Mouse (Mus musculus): ENCODE measurements around the gene Ttc7. TPM values are rescaled to one million over a fixed set of nuclear protein-coding genes. Genes with fewer than 3 reads are reported as not detected.

Gene Ttc7
- total and polyA plus RNA-seq, 3 experiments, result 22.8 to 42.4 TPM; not detected in 1

- Histone ChIP-seq H3K27ac (ENCODE audit: control insufficient read depth, low read depth, low read length) (no peak overlapping the region), H3K36me3 (ENCODE audit: control insufficient read depth in 1 of 2, insufficient read depth in 2 of 2, low read length in 2 of 2) (peaks cover 2 to 3% of the 10 kb centered on the region in 2 experiments)
- TF ChIP-seq SMC3 (IDR thresholded peaks at IDR 0.05; ENCODE audit: low read depth, low read length) (no peak), RCOR1 (IDR thresholded peaks at IDR 0.05; ENCODE audit: low read depth, low read length) (no peak), MAX (IDR thresholded peaks at IDR 0.05; ENCODE audit: low read length) (no peak), GABPA (IDR thresholded peaks at IDR 0.05; ENCODE audit: low read depth, low read length) (no peak), ZC3H11A (IDR thresholded peaks at IDR 0.05; ENCODE audit: low read depth, low read length) (no peak), ELF1 (IDR thresholded peaks at IDR 0.05; ENCODE audit: low read depth, low read length) (no peak), CHD2 (IDR thresholded peaks at IDR 0.05; ENCODE audit: low read length) (no peak), NELFE (IDR thresholded peaks at IDR 0.05; ENCODE audit: low read depth, low read length) (no peak), NRF1 (IDR thresholded peaks at IDR 0.05; ENCODE audit: insufficient read depth, low read depth, low read length, poor library complexity, severe bottlenecking) (no peak), EP300 (IDR thresholded peaks at IDR 0.05; ENCODE audit: low read depth in 1 of 2, low read length in 2 of 2) (no peak), ZNF384 (IDR thresholded peaks at IDR 0.05; ENCODE audit: low read depth, low read length) (no peak), E2F4 (IDR thresholded peaks at IDR 0.05; ENCODE audit: borderline replicate concordance, low read depth, low read length) (no peak), USF2 (IDR thresholded peaks at IDR 0.05; ENCODE audit: borderline replicate concordance in 1 of 2, insufficient read depth in 1 of 2, low read depth in 1 of 2, low read length in 2 of 2) (no peak), TBP (IDR thresholded peaks at IDR 0.05; ENCODE audit: low read depth, low read length) (no peak), CHD1 (IDR thresholded peaks at IDR 0.05; ENCODE audit: low read depth, low read length) (no peak), POLR2A (IDR thresholded peaks at IDR 0.05; ENCODE audit: control insufficient read depth in 1 of 2, insufficient read depth in 1 of 2, low read depth in 1 of 2, low read length in 2 of 2, poor library complexity in 1 of 2) (no peak), POLR2AphosphoS5 (IDR thresholded peaks at IDR 0.05; ENCODE audit: borderline replicate concordance, low read depth, low read length) (no peak), POLR2AphosphoS2 (IDR thresholded peaks at IDR 0.05; ENCODE audit: low read length) (no peak)
Observed at GRCm38 (mm10) chr17:87317947-87318346, 35.3 kb downstream of the Ttc7 start.

GRCm38 (mm10) chr17:87321673-87322072, 39.0 kb downstream of the Ttc7 start:
- Histone ChIP-seq H3K9me3 (replicated peaks; ENCODE audit: insufficient read depth, low read length) (no peaks in the 10 kb centered on the region), H3K79me2 (ENCODE audit: control insufficient read depth, insufficient read depth, low read length, poor library complexity) (no peaks in the 10 kb centered on the region), H3K27me3 (ENCODE audit: control insufficient read depth in 1 of 2, insufficient read depth in 2 of 2, low read length in 2 of 2) (no peaks in the 10 kb centered on the region), H3K4me1 (ENCODE audit: control insufficient read depth in 1 of 2, insufficient read depth in 2 of 2, low read length in 2 of 2) (peaks cover 0 to 5% of the 10 kb centered on the region in 2 experiments; a peak in 2 of 4 replicates), H3K9ac (ENCODE audit: control insufficient read depth, low read depth, low read length, poor library complexity, severe bottlenecking) (no peak overlapping the region), H3K36me3 (ENCODE audit: control insufficient read depth in 1 of 2, insufficient read depth in 2 of 2, low read length in 2 of 2) (peaks cover 2 to 3% of the 10 kb centered on the region in 2 experiments), H3K27ac (ENCODE audit: control insufficient read depth, low read depth, low read length) (no peak overlapping the region), H3K4me3 (ENCODE audit: control insufficient read depth in 1 of 2, insufficient read depth in 1 of 2, low read depth in 2 of 2, low read length in 2 of 2) (no peak overlapping the region)
- peak; percentile 83 for DNase-seq (ENCODE audit: low read depth, low spot score)
- TF ChIP-seq ZNF384 (IDR thresholded peaks at IDR 0.05; ENCODE audit: low read depth, low read length) (no peak), KAT2A (conservative IDR thresholded peaks at IDR 0.05; ENCODE audit: low read depth, low read length) (no peak), TAL1 (IDR thresholded peaks at IDR 0.05; ENCODE audit: low read length) (no peak), CHD1 (IDR thresholded peaks at IDR 0.05; ENCODE audit: low read depth, low read length) (no peak), POLR2A (IDR thresholded peaks at IDR 0.05; ENCODE audit: control insufficient read depth in 1 of 2, insufficient read depth in 1 of 2, low read depth in 1 of 2, low read length in 2 of 2, poor library complexity in 1 of 2) (no peak), NELFE (IDR thresholded peaks at IDR 0.05; ENCODE audit: low read depth, low read length) (no peak), MAFK (IDR thresholded peaks at IDR 0.05; ENCODE audit: borderline replicate concordance, low read depth, low read length) (no peak), JUND (IDR thresholded peaks at IDR 0.05; ENCODE audit: low read depth, low read length) (peak; percentile 61; the same call in 1 of the 2 replicates), POLR2AphosphoS5 (IDR thresholded peaks at IDR 0.05; ENCODE audit: borderline replicate concordance, low read depth, low read length) (no peak), TCF12 (IDR thresholded peaks at IDR 0.05; ENCODE audit: low read depth, low read length) (no peak), SIN3A (IDR thresholded peaks at IDR 0.05; ENCODE audit: low read length) (0 out of 2 replicates have a peak, but pooled peaks have one; percentile 35), TBP (IDR thresholded peaks at IDR 0.05; ENCODE audit: low read depth, low read length) (no peak; the same call in 1 of the 2 replicates), EP300 (IDR thresholded peaks at IDR 0.05; ENCODE audit: low read depth in 1 of 2, low read length in 2 of 2) (peak in 1 of 2 experiments; percentile 22; a peak in 2 of 4 replicates), ZMIZ1 (IDR thresholded peaks at IDR 0.05; ENCODE audit: low read depth, low read length) (no peak), SMC3 (IDR thresholded peaks at IDR 0.05; ENCODE audit: low read depth, low read length) (peak; percentile 100), NRF1 (IDR thresholded peaks at IDR 0.05; ENCODE audit: insufficient read depth, low read depth, low read length, poor library complexity, severe bottlenecking) (no peak), HCFC1 (IDR thresholded peaks at IDR 0.05; ENCODE audit: low read depth, low read length) (0 out of 2 replicates have a peak, but pooled peaks have one; percentile 34), CTCF (IDR thresholded peaks at IDR 0.05 in 2 of 3, conservative IDR thresholded peaks at IDR 0.05 in 1 of 3; ENCODE audit: control insufficient read depth in 1 of 3, insufficient read depth in 1 of 3, low read depth in 2 of 3, low read length in 3 of 3, poor library complexity in 1 of 3, severe bottlenecking in 1 of 3) (peak in 2 of 3 experiments; percentile 82 to 85), MYC (IDR thresholded peaks at IDR 0.05; ENCODE audit: low read depth, low read length) (no peak), RAD21 (IDR thresholded peaks at IDR 0.05; ENCODE audit: low read depth, low read length) (peak; percentile 80), USF2 (IDR thresholded peaks at IDR 0.05; ENCODE audit: borderline replicate concordance in 1 of 2, insufficient read depth in 1 of 2, low read depth in 1 of 2, low read length in 2 of 2) (no peak)

More at GRCm38 (mm10) chr17:87317947-87318346, 35.3 kb downstream of the Ttc7 start:
- no peaks in the 10 kb centered on the region for H3K79me2 ChIP-seq (ENCODE audit: control insufficient read depth, insufficient read depth, low read length, poor library complexity)
- no peak overlapping the region for H3K9ac ChIP-seq (ENCODE audit: control insufficient read depth, low read depth, low read length, poor library complexity, severe bottlenecking)
- H3K9me3 ChIP-seq (replicated peaks; ENCODE audit: insufficient read depth, low read length), result no peaks in the 10 kb centered on the region
- DNase-seq (ENCODE audit: low read depth, low spot score), result no peak
- no peaks in the 10 kb centered on the region for H3K27me3 ChIP-seq (ENCODE audit: control insufficient read depth in 1 of 2, insufficient read depth in 2 of 2, low read length in 2 of 2)
- H3K4me1 ChIP-seq (ENCODE audit: control insufficient read depth in 1 of 2, insufficient read depth in 2 of 2, low read length in 2 of 2), result peaks cover 1 to 4% of the 10 kb centered on the region in 2 experiments; a peak in 2 of 4 replicates
- H3K4me3 ChIP-seq (ENCODE audit: control insufficient read depth in 1 of 2, insufficient read depth in 1 of 2, low read depth in 2 of 2, low read length in 2 of 2), result no peak overlapping the region

Data from MEL (cell line).